Mouse (Mus musculus): ENCODE measurements at regions not wholly inside any gene's neighbourhood (a gene's known extent, or its start where the extent isn't known, plus 50 kb on each side); places are given as distances from the start of the nearest gene placed in this dataset.

DNA sequence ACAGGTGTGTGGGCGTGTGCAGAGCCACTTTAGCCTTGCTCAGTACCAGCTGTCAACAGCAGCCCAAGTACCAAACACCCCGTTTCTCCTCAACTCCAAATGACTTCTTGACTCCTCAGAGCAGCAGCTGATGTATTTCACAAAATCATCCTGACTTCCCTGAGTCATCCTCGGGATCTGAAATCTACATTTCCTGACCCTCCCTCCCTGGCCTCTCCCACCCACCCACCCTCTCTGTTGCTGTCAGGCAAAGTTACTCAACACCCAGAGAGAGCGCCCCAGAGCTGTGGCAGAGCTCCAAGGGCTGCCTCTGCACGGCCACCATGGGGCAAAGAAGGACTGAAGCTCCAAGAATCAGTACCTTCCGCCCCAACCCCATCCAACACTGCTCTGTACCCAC lies 83.5 kb upstream of the Cyp1b1 start:
- no peak for DNase-seq

DNA sequence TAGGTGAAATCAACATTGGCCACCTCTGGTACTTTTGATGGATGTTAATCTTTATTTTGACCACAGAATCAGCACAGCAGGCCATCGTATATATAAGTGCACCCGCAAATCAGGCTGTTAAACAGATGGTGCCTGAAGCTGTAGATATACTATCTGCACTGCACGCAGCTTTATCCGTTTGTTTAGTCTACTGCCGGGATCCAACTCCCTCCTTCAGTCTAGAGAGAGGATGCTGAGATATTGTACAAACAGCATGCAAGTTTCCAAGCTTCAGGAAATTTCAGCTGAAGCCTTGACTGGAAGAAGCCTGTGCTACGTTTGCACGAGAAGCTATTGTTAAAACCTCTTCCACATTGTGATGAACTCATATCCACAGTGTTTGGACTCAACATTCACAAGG lies 75.3 kb upstream of the Cyp1b1 start:
- no peak for DNase-seq

DNA sequence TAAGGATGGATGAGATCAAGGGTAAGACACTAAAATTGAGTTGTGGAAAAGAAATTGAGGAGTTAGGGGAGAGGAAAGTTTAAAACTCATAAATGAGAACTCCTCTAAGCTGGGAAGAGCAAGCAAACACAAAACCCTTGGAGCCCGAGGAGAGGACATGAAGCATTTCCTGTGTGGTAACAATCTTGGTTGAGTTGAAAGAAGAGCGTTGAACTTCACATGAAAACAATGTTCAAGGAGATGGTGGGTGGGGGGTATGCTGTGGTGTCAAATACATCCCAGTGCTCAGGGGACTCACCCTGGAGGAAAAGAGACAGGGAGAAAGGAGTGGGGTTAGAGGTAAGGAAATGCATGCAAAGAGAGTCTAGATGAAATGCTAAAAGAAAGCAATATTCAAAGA lies 72.3 kb upstream of the Cyp1b1 start:
- no peak for DNase-seq

- DNase-seq: peak; percentile 18
Observed at GRCm38 (mm10) chr17:79786691-79787090, 71.8 kb upstream of the Cyp1b1 start.

DNA sequence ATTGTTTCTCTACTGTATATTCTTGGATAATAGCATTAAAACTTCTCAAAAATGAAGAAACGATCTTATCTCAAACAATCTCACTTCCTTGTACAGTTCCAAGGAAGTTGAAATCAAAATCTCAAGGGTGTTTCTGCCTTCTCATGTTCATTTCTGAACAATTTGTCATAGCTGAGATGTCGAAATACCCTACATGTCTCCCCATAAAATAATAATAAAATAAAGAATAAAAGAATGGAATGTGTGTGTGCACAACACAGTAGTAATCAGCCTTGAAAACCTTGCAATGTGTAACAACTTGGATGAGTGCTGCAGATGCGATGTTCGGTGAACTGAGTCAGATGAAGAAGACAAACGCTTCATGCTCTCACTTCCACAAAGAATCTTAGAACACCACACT lies 71.4 kb upstream of the Cyp1b1 start:
- DNase-seq: no peak

DNA sequence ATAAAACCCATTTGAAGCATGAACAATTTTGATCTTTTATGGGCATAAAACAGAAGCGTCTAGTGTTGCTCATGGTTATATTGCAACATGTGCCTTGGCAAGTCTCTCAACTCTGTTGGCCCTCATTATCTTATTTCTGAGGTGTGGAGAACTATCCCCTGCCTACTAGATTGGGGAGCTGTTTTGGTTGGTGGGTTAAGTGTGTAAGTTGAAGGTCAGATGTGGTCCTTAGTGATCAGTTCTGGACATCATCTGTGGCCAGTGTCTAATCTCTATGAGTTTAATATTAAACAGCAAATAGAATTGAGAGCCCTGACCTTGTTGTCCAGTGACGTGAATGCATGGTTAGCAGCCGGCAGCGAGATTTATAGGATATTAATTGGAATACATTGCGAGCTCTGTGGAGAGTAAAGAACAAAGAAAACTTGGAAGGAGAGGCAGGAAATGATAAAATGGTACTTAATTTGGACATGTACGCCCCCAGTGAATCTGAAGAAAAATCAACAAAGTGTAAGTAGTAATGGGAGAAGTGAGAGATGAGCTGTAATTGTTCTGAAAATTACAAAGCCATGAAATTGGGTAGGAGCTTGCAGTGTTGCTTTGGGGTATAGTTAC lies 69.5 kb upstream of the Cyp1b1 start:
- DNase-seq: no peak

DNA sequence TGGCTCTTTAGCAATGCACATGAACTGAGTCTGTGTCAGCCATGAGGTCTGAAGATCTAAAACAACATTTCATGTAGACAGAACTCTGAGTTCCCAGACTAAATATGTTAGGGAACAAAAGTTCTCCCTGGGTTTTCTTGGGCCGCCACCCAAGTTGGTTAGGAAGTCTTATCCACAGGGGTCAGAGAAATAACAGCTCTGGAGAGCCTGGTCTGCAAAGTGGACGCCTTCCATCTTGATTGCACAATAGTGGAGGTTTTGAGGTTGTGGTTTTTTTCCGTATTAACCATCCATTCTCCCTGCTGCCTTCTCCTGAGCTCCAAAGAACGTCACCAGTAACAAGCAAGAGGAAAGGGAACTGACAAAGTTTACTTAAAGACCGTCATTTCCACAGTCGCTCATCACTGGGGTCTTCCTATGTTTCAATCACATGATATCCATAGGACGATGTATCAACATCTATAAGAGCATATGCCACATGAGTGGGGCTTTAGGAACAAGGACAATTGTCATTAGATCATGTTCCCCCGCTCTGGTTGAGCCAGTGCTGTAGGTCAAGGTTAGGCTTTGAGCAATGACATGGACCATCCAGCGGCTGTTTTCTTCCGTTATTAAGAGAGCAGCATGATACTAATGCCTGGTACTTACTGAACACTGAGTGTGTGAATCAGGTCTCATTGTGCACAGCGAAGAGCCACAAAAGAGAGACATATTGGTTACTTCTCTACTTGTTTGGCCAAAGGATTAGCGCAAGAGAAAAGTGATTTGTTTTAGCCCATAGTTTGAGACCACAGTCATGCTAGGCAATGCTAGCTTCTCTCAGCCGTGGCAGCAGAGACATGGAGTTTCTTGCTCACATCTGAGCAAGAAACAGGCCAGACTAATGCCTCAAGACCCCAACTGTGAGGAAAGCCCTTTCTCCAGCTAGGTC lies 67.1 kb upstream of the Cyp1b1 start:
- peak; percentile 70 for DNase-seq

GRCm38 (mm10) chr17:79781262-79781661 lies 66.4 kb upstream of the Cyp1b1 start:
- DNase-seq: no peak

GRCm38 (mm10) chr17:79777874-79778395 lies 63.1 kb upstream of the Cyp1b1 start:
- DNase-seq: no peak

DNA sequence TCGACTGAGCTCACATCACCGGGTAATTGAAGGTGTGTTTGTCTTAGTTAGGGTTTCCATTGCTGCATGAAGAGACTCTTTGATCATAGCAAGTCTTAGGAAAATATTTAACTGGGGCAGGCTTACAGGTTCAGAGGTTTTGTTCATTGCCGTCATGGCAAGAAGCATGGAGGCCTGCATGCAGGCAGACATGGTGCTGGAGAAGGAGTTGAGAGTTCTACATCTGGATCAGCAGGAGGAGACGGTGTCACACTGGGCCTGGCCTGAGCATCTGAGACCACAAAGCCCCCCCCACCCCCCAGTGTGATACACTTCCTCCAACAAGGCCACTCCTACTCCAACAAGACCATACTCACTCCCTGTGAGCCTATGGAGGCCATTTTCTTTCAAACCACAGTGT lies 61.3 kb upstream of the Cyp1b1 start:
- DNase-seq: no peak

GRCm38 (mm10) chr17:79775216-79775615 lies 60.4 kb upstream of the Cyp1b1 start:
- DNase-seq: no peak

- DNase-seq: no peak
Observed at GRCm38 (mm10) chr17:79774291-79774690, 59.4 kb upstream of the Cyp1b1 start.

DNA sequence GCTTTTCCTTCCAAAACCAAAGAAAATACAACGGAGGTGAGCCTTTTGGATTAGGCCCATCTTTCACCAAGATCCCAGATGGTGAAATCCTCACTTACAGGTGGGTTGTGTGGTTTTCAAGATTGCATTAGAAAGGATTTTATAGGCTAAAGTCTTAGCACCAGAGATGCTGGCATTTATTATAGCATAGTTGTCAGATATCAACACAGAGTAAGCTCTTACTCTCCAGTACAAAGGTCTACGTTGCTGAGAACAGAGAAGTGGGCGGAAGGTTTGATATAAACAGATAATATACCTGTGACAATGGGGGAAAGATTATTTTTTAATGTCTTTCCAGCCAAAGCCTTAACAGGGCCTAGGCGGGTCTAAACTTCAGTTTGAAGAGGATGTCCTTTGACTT lies 57.4 kb upstream of the Cyp1b1 start:
- no peak for DNase-seq

GRCm38 (mm10) chr17:79771727-79772126 lies 56.9 kb upstream of the Cyp1b1 start:
- no peak for DNase-seq

DNA sequence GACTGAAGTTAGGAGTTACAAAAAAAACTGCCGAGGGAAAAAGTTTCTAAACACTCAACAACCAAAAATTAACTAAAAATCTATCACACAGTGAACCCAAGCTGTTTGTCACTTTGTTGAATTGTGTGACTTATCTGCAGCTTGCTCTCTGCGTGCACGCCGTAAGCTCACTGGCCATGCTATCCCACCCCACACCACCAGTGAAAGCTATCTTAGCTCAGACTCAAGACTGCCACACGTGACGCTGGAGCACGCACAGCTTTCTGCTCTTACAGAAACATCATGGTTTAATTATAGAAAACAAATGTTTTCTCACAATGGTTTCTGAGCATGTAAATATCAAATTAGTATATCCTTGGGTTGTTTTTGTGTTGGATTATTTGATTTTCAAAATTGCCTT lies 56.0 kb upstream of the Cyp1b1 start:
- DNase-seq: no peak

DNA sequence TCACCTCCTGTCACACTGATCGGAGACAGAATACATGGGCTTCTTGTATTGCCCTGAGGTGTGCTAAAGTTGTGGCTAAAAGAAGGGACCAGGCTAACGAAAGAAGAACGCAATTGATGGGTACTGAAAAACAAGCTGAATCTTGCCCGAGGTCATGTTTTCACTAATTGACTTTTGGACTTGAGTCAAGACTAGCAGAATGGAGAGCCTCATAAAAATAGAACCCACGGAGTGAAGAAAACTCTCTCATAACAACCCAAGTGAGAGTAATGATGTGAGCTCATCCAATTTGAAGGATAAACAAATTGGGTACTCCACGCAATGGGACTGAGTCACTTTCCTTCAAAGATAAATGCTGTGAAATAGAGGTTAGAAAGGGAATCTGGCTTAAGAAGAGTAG lies 55.0 kb upstream of the Cyp1b1 start:
- no peak for DNase-seq

DNA sequence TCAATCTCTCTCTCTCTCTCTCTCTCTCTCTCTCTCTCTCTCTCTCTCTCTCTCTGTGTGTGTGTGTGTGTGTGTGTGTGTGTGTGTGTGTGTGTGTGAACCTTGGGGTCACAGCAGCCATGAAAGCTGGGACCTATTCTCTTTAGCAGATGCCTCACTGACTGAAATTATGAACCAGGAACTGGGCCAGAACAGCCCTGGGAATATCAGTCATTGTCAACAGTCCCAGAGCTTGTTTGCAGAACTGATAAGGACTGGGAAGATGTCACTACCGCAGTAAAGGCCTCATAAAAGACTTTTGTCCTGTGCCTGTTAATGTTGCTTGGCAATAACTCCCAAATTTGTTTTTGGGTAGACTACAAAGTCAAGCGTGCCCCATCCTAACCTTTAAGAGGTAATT lies 53.2 kb upstream of the Cyp1b1 start:
- DNase-seq: no peak

- DNase-seq: no peak
Observed at GRCm38 (mm10) chr17:79765061-79765794, 50.4 kb upstream of the Cyp1b1 start.
